Mouse (Mus musculus) hindbrain, embryonic 14.5 days (tissue): ENCODE measurements at regions not wholly inside any gene's neighbourhood (a gene's known extent, or its start where the extent isn't known, plus 50 kb on each side); places are given as distances from the start of the nearest gene placed in this dataset.
"Not testable (repeated sequence)": the region's sequence is repeated elsewhere in the genome, so short reads cannot be mapped to it uniquely, and the experiment has no call there.

Experiments
- ATAC-seq: fragments of 200-750 bp; cut with Nextera tagmentation; 2 replicates; pipeline ENCODE4 v1.8.0; 2017; ENCODE audit warnings: moderate number of reproducible peaks, mild to moderate bottlenecking, moderate TSS enrichment, moderate library complexity; ENCODE audit not compliant: low FRiP score
- DNase-seq: peaks from one replicate; pipeline ENCODE4 v3.0.0-alpha.2; 2015; ENCODE audit warnings: low spot score
- H3K27ac ChIP-seq: fragments of 300-500 bp; sonication (generic); 2 replicates; pipeline ENCODE4 v1.5.1; 2014; ENCODE audit warnings: mild to moderate bottlenecking, moderate library complexity
- H3K27me3 ChIP-seq: fragments of 300-500 bp; sonication (generic); 2 replicates; pipeline ENCODE4 v1.6.1; 2014; ENCODE audit warnings: mild to moderate bottlenecking, low read length, mixed read lengths; ENCODE audit not compliant: control insufficient read depth, insufficient read depth
- H3K36me3 ChIP-seq: fragments of 300-500 bp; sonication (generic); replicated peaks from 2 replicates; pipeline ENCODE4 v1.6.1; 2014; ENCODE audit not compliant: control insufficient read depth, insufficient read depth
- H3K4me1 ChIP-seq: fragments of 300-500 bp; sonication (generic); replicated peaks from 2 replicates; pipeline ENCODE4 v1.6.1; 2014; ENCODE audit warnings: antibody characterized with exemption, low read length, mixed read lengths; ENCODE audit not compliant: control insufficient read depth, insufficient read depth
- H3K4me2 ChIP-seq: fragments of 300-500 bp; sonication (generic); replicated peaks from 2 replicates; pipeline ENCODE4 v1.6.1; 2014; ENCODE audit warnings: mild to moderate bottlenecking, moderate library complexity
- H3K4me3 ChIP-seq: fragments of 300-500 bp; sonication (generic); replicated peaks from 2 replicates; pipeline ENCODE4 v1.5.1; 2014; ENCODE audit warnings: mild to moderate bottlenecking, low read length
- H3K9ac ChIP-seq: fragments of 300-500 bp; sonication (generic); 2 replicates; pipeline ENCODE4 v1.6.1; 2014
- H3K9me3 ChIP-seq: fragments of 300-500 bp; sonication (generic); 2 replicates; pipeline ENCODE4 v1.6.1; 2016; ENCODE audit warnings: low read length; ENCODE audit not compliant: control insufficient read depth
- WGBS: fragments of 180-500 bp; shearing (Covaris S2); extraction: QIAGEN DNeasy Blood & Tissue Kit; methylation state at CpG from one replicate; pipeline ENCODE4 v1.1.7; 2014; 5-methylcytosine and 5-hydroxymethylcytosine counted together

DNA sequence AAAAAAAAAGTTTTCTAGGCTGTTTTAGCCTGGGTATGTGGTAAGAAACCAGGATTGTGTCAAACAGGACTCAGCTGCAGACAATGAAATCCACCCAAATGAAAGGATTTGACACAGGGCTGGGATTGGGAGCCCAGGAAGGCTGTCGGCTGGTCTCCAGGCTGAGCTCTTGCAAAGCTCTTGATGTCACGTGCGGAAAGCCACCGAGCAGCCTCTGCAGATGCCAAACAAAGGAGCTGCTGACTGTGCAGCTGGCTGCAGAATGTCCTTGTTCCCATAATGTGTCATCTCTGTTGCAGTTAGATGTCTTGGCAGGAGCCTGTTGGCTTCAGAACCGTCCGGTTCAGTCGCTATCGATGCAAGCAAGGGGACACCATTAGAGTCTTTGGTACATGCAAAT is 56.1 kb downstream of the Bbs10 start:
- H3K4me1 ChIP-seq = no peaks in the 10 kb centered on the region
- DNase-seq (no peak), ATAC-seq (no peak)
- WGBS = 52% methylated on average over 8 of the region's 8 CpGs
- H3K27me3 ChIP-seq = no peaks in the 10 kb centered on the region
- no peak overlapping the region for H3K27ac ChIP-seq
- H3K4me3 ChIP-seq = no peak overlapping the region
- H3K9me3 ChIP-seq = no peaks in the 10 kb centered on the region
- H3K4me2 ChIP-seq = no peak overlapping the region
- no peaks in the 10 kb centered on the region for H3K36me3 ChIP-seq
- no peak overlapping the region for H3K9ac ChIP-seq

DNA sequence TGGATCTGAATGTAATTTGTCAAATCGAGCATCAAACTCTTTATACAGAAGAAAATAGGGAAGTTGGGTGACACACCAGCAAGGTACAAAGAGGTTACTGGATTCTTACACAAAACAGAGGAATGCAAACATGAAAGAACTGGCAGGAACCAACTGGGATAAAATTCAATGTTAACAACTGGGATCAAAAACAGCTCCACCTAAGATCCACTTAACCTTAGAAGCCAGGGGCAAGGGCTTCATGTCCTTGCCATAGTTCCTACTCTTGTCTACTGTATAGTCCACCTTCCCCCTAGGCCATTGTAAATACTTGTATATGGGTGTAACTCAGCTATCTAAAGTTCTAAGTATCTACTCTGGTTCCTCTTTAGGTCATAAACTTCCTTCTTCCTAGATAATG is 59.9 kb downstream of the Bbs10 start:
- not testable (repeated sequence) for H3K27me3 ChIP-seq, H3K36me3 ChIP-seq, H3K4me2 ChIP-seq, DNase-seq, H3K27ac ChIP-seq, H3K9ac ChIP-seq, H3K9me3 ChIP-seq, H3K4me1 ChIP-seq, ATAC-seq, H3K4me3 ChIP-seq
- 100% methylated on average over 1 of the region's 1 CpGs for WGBS

DNA sequence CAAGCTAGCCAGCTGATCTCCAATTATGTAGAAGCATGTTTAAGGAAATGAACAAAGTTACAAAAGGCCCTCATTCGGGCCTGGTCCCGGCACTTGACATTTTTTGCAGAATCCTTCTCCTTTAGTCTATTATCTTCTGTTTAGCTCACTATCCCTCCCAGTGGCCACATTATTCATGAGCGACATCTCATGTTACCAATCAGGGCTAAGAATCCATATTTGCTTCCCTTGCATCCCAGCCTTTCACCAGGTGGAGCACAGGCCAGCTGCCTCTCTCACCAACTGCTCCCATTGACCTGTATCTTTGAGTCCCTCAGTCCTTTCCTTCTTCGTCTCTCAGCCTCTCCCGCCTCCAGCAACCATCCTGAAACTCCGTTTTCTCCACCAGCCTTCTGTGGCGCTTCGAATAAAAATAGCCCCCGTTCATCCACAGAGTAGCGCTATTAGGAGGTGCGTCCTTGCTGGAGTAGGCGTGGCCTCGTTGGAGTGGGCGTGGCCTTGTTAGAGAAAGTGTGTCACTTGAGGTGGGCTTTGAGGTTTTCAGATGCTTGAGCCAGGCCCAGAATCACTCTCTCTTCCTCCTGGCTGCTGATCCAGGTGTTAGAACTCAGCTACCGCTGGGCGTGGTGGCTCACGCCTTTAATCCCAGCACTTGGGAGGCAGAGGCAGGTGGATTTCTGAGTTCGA is 63.4 kb downstream of the Bbs10 start:
- H3K4me1 ChIP-seq = no peaks in the 10 kb centered on the region
- DNase-seq = no peak
- no peak overlapping the region for H3K27ac ChIP-seq
- no peak for ATAC-seq
- H3K4me3 ChIP-seq = no peak overlapping the region
- no peaks in the 10 kb centered on the region for H3K9me3 ChIP-seq
- H3K36me3 ChIP-seq = no peaks in the 10 kb centered on the region
- no peaks in the 10 kb centered on the region for H3K27me3 ChIP-seq
- H3K9ac ChIP-seq = no peak overlapping the region
- no peak overlapping the region for H3K4me2 ChIP-seq
- 92% methylated on average over 18 of the region's 18 CpGs for WGBS

DNA sequence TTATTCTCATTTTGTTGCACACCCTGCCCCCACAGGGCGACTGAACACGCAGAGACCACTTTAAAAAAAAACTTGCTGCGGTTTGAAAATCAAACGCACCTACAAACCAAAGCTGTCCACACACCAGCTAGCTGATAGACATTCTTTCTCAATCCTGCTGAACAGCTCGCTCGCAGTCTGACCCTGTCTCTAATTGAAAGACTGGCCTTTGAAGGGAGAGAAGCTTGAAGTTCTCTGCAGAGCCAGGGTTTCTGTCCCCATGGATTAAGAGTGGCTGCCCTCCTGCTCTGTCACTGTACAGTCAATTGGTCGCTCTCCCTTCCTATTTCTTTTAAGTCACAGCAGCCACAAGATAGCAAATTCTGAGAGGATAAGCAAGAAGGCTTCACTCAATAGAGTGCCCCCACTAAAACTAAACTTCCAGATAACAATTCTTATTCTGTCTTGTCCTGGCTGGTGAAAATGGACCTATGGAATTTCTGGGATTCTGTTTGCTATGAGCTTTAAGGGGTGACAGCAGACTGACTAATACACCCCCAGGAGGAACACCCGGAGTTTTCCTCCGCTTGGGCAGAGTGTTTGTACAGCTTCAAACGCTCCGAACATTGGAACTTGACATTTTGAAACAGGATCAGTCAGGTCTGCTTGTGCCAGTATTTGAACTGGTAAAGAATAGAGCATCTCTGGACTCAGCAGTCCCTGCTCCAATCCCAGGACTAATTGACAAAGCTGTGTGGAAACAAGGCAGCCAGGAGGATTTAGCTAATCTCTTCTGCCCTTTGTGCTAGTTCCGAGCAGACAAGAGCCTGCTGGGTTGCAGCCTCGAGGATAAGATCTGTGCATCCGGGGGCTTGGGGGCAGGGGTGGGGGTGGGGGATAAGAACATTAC is 65.5 kb downstream of the Bbs10 start:
- DNase-seq (no peak), ATAC-seq (no peak)
- Histone ChIP-seq H3K9ac (no peak overlapping the region), H3K9me3 (no peaks in the 10 kb centered on the region), H3K4me1 (no peaks in the 10 kb centered on the region), H3K4me3 (no peak overlapping the region), H3K4me2 (no peak overlapping the region), H3K27me3 (no peaks in the 10 kb centered on the region), H3K36me3 (no peaks in the 10 kb centered on the region), H3K27ac (no peak overlapping the region)
- WGBS = 40% methylated on average over 14 of the region's 14 CpGs

DNA sequence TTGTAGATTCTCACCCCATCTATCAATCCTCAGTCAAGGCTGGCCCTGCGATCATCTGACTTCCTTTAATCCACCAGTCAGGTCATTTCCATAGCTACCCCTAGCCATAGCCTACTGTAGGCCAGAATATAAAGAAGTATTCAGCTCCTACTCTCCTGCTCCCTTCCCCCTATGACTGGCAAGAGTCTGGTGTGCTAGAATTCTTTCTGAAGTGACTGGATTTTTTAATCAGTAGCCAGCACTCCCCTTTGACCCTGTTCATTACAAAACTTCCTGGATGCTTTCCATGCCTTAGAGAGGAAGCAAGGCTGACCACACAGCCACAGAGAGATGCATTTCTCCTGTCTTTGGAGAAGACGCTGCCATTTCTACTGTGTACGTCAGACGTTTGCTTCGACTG is 66.5 kb downstream of the Bbs10 start:
- Histone ChIP-seq H3K9ac (no peak overlapping the region), H3K36me3 (no peaks in the 10 kb centered on the region), H3K4me3 (no peak overlapping the region), H3K4me2 (no peak overlapping the region), H3K27ac (no peak overlapping the region), H3K9me3 (no peaks in the 10 kb centered on the region), H3K27me3 (no peaks in the 10 kb centered on the region), H3K4me1 (no peaks in the 10 kb centered on the region)
- ATAC-seq (no peak), DNase-seq (no peak)
- WGBS = 74% methylated on average over 5 of the region's 5 CpGs

DNA sequence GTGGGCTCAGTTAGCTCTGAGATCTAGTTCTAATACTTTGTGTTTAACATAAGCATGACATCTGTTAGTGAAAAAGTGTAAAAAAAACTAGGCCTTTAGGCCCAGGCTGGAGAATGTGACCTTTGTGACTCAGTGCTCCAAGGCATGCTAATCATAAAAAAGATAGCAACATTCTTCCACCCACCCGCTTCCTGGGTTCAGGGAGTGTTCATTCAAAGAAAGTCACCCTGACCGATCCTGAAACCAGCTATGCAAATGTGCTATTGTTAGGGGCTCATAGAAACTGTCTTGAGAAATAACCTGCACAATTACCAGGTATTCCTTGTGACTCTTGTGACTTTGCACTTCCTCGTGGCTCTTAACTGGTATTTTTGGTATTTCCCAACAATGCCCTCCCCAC is 70.6 kb downstream of the Bbs10 start:
- DNase-seq, H3K9ac ChIP-seq, ATAC-seq, H3K4me2 ChIP-seq, H3K4me1 ChIP-seq, H3K27me3 ChIP-seq, H3K36me3 ChIP-seq, H3K9me3 ChIP-seq, H3K27ac ChIP-seq, H3K4me3 ChIP-seq: not testable (repeated sequence)
- 70% methylated on average over 3 of the region's 3 CpGs for WGBS

DNA sequence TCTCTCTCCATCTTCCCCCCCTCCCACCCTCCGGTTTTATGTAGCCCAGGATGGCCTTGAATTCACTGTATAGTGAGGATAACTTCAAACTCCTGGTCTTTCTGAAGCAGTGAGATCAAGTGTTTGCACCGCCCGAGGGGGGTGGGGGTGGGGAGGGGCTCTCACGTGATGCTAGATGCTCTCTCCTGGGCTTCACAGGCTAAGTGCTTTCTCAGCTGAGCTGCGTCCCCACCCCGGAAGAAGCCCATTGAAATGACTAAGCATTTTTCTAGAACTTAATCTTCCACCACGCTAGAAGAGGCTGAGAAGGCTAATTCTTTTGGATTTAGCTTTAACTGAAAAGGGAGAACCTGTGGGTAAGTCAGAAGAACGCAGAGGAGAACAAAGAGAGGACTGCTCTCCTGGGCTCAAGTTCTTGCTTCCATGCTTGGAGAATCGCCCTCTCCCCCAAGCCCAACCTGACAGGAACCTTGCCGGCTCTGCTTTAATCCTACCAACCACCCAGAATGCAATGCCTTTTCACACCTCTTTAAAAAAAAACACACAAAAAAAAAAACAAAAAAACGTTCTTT is 79.7 kb downstream of the Bbs10 start:
- H3K9ac ChIP-seq = no peak overlapping the region
- H3K27me3 ChIP-seq = no peaks in the 10 kb centered on the region
- H3K9me3 ChIP-seq = no peaks in the 10 kb centered on the region
- H3K27ac ChIP-seq = no peak overlapping the region
- 57% methylated on average over 11 of the region's 11 CpGs for WGBS
- H3K4me1 ChIP-seq = no peaks in the 10 kb centered on the region
- H3K4me2 ChIP-seq = no peak overlapping the region
- DNase-seq = no peak
- no peaks in the 10 kb centered on the region for H3K36me3 ChIP-seq
- ATAC-seq = no peak
- H3K4me3 ChIP-seq = no peak overlapping the region

DNA sequence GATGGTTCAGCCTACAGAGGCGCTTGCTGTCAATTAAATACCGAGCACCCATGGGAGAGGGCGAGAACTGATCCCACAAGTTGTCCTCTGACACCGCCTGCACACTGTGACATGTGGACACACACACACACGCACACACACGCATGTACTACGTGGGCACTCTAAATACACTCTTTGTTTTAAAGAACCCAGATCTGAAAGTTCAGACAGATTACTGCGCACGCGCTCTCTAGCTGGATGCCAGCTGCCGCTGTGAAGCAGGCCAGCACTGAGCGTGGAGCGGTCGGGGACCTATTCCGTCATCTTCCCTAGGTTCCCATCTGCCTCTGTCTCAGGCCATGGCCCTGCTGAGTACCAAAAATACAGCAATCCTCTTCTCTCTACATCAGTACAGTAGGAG is 83.2 kb downstream of the Bbs10 start:
- WGBS = 68% methylated on average over 15 of the region's 15 CpGs
- DNase-seq = no peak
- ATAC-seq = 0 out of 2 replicates have a peak, but pooled peaks have one; percentile 31

DNA sequence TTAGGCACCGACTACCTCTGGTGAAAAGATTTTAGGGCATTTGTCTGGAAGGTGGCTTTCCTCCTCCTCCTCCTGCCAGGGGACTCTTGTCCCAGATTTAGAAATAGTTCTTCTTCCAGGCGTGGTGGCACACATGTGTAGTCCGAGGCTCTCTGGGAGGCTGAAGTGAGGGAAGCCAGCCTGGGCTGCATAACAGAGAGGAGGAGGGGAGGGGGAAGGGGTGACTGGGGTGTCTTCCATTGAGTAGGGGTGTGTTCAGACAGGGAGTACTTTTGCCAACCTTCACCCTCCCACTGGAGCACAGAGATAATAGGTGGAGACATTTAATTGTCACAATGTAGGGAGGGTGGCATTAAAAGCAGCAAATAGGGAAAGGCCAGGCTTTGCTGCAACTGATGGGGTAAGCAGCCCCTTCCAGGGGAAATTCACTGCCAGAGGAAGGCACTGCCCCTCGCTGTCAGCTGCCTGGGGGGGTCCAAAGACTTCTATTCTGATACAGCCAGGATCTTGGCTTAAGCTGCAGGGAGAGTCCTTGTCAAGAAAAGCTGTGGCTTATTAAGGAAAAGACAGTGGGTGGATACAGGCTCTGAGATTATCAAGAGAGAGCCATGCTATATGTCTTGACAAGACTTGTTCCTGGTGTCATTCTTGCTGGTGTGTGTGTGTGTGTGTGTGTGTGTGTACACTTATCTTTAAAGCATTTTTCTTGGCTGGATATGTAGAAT is 83.9 kb downstream of the Bbs10 start:
- no peaks in the 10 kb centered on the region for H3K4me1 ChIP-seq
- no peaks in the 10 kb centered on the region for H3K36me3 ChIP-seq
- DNase-seq = no peak
- ATAC-seq = no peak
- no peaks in the 10 kb centered on the region for H3K9me3 ChIP-seq
- H3K27ac ChIP-seq = no peak overlapping the region
- H3K27me3 ChIP-seq = no peaks in the 10 kb centered on the region
- H3K4me3 ChIP-seq = no peak overlapping the region
- H3K9ac ChIP-seq = no peak overlapping the region
- H3K4me2 ChIP-seq = no peak overlapping the region
- WGBS = 37% methylated on average over 4 of the region's 4 CpGs

More for the DNA sequence above, 83.2 kb downstream of the Bbs10 start:
- H3K4me2 ChIP-seq = no peak overlapping the region
- H3K4me1 ChIP-seq = no peaks in the 10 kb centered on the region
- H3K4me3 ChIP-seq = no peak overlapping the region
- H3K27me3 ChIP-seq = no peaks in the 10 kb centered on the region
- no peak overlapping the region for H3K27ac ChIP-seq
- H3K9ac ChIP-seq = no peak overlapping the region
- no peaks in the 10 kb centered on the region for H3K9me3 ChIP-seq
- no peaks in the 10 kb centered on the region for H3K36me3 ChIP-seq
